Mouse (Mus musculus) kidney, adult 11 months (tissue): Measurements from ENCODE around the gene Vamp3.
A peak's percentile ranks its signal among the peaks of the same experiment; 100 is the strongest.
"Not testable (repeated sequence)": the region's sequence is repeated elsewhere in the genome, so short reads cannot be mapped to it uniquely, and the experiment has no call there.

Experiments
- DNase-seq: peaks from one replicate; pipeline ENCODE4 v3.0.0; 2022

Gene Vamp3

DNA sequence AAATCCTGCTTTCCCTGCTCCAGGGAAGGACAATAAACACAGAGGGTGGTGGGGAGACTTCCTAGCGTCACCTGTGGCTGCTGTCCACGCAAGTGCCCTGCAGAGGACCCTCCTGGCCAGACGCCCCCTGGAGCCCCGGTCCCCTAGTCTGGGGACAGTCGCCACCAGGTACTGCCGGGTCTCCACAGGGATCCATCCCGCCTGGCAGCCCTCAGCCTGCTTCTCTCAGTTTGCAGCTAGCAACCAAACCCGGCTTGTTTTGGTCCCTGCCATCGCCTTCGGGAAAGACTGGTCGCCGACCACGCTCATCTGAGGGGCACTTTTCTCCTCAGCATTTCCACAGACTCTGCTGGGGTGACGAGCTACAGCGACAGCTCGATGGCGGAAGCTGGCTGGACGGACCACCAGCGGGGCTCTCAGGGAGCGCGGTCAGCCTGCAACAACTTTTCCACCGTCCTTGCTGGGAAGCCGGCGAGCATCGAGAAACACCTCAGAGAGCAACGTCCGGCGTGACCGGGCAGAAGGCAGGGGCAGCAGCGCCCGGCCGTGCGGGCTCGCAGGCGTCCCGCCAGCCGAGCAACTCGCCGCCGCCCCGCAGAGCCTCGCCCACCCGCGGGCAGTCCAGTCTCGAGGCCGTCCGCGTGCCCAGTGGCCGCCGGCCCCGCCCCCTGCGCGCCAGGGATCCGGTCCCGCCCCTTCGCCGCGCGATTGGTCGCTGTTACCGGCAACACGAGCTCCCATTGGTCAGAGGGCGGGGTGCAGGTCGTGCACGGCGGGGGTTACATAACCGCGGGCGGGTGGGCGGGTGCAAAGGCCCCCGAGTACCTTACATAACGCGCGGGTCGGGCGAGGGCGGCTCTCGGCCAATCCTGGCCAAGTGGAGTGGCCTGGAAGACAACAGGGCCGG lies 13.5 kb downstream of the Vamp3 start, which contains the start of gene Per3:
Gene Per3 (minus strand): TSS at position 629 of the 907 bp plus-strand sequence.
- DNase-seq, result peak; percentile 98

DNA sequence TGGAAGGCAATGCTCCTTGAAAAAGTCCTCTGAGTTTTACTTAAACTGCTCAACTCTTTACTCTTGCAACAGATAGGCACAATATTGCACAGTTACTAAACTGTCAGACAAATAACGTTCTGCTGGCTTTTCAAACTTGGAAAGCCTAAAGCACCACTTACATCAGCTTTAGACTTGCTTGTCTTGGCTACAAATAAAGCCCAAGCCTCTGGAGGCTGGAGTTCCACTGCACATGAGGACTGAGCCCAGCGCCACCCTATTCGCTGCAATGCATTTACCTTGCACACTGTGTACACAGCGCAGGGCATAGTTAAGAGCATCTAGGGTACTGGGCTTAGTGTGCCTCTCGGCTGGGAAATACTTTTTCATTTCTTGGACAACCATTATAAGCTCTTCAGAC lies 14.5 kb downstream of the Vamp3 start:
- peak; percentile 45 for DNase-seq

DNA sequence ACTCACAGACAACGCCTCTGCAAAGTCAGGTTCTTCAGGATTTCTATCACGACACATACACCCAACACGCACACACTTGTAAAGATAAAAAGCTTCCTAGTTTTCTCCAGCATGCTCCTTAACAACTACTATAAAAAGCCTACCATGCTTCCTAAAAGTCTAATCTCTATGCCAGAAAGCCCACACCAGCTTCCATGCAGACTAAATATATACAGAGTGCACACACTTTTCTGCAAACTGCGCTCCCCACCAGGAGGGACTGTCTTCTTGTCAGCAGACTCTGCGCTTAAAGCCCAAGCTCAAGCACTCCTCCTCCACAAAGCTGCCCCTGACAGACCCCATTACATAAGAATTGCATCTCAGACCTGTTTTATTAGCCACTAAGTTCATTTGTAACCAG lies 16.3 kb downstream of the Vamp3 start:
- no peak for DNase-seq

DNA sequence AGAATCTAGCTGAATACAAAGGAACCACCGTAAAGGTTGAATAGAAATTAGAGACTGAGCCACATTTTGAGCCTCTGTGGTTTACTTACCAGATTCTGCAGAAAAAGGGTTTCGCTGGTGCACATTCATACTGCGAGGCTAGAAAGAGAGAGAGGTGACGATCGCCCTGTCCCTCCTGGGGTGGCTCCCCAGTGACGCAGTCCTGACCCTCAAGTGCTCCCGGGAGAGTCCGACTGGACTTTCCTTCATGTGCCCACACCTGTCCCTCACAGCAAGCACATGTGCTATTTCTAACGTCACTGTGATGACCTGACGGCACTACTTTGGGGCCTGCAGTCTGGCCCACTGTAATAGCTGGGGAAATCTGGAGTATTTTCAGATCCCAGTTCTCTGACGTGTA lies 20.0 kb downstream of the Vamp3 start:
- no peak for DNase-seq

DNA sequence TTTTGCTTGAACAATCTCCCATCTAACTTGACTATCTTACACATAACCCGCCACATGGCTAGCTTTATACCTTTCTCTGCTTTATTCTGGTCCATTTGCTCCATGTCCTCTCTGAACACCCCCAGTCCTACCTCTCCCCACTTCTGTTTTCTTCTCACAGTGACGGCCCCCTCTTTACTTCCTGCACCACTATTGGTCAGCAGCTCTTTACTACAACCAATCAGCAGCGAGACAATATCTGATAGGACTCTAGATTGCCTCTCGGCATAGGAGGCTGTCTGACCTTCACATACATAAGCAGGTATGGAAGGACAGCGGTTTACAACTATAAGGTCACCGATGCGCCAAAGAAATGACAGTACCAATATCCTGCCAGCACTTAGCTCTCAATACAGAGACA lies 21.2 kb downstream of the Vamp3 start:
- DNase-seq, result no peak

DNA sequence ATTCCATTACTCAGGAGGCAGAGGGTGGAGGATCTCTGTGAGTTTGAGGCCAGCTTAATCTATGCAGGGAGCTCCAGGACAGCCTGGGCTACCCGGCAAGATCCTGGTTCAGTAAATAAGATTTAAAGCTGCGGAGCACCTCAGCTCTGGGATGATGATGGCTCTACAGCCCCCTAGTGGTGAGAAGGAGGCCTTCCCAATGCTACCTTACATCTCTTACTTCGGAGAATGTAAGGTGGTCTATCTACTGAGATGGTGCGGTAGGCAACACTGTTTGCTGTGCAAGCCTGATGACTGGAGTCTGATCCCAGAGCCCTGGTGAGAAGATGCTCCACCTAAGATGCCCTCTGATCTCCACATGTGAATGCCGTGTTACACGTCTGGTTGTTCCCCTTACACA lies 30.8 kb downstream of the Vamp3 start:
- no peak for DNase-seq

DNA sequence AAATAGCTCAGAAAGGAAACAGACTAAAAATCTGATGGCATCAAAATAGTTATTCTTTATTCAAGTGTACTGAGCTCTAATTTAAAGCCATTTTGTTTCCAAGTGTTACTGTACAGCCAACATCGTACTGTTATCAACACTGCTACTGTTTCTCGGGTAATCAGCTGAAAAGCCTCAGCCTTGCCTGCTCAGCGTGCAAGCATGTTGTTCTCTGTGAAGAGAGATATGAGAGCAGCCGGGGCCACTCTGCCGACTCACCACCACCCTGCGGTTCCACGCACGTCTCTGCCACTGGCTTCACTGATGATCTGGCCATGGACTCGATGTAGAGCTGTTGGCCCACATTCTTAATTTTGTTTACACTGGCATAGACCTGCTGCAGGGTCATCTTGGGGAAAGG lies 33.6 kb downstream of the Vamp3 start:
- DNase-seq, result no peak

DNA sequence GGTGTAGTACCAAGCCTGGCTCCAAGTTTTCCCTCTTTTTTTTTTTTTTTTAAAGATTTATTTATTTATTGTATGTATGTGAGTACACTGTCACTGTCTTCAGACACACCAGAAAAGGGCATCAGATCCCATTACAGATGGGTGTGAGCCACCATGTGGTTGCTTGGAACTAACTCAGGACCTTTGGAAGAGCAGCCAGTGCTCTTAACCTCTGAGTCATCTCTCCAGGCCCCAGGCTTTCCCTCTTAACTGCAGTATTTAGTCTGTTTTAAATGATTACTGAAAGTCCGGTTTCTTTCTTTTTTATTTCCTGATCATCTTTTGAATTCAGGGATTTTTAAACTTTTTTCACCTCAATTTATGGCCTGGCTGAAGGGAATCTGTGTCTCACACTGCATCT lies 40.4 kb downstream of the Vamp3 start:
- DNase-seq, result not testable (repeated sequence)

DNA sequence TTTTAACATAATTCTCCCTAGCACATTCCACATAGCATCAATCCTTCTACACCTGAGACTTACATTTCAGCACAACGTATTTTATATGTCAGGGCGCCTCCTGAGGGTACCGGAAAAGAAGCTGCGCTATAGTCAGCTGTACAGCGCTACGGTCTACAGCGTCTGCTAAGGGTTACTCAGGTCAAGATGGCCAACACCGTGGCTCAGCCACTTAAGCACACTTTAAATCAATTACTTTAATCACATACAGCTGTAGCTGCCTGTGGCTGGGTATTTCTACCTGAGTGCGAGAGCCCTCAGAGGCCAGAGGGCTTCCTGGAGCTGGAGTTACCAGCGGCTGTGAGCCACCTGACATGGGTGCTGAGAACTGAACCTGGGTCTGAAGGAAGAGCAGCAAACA lies 41.8 kb downstream of the Vamp3 start:
- no peak for DNase-seq

DNA sequence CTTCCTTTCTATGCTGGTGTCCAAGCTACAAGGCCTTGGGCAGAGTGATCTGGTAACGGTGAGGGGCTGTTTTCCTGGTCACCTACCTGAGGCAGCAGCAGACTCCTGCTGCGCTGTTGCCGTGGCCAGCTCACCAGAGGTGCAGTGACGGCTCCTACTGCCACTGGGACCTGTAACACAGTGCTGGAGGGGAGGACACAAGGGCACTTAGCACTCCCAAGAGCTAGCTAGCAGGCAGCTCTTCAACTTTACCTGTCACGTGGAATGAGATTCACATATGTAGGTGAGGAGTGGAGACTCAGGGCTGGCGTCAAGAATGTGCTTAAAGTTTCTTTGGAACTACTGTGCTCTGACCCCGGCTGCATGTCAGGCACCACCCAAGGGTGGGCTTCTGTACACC lies 47.4 kb downstream of the Vamp3 start:
- no peak for DNase-seq

DNA sequence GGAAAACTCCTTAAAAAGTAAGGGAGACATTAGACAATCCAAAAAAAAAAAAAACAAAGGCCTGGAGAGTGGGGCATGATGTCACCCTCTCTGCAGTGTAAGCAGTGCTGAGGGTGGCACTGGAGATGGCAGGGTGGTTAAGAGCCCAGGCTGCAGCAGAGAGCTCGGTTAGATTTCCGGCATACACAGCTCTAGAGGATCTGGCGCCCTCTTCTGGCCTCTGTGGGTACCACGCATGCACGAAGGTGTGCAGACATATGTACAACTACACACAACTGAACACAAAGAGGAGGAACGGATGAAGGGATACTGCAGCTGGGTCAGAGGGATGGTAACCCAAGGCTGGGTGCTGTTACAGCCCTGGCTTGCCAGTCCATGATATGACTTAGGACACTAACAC lies 50.8 kb downstream of the Vamp3 start:
- peak; percentile 17 for DNase-seq

DNA sequence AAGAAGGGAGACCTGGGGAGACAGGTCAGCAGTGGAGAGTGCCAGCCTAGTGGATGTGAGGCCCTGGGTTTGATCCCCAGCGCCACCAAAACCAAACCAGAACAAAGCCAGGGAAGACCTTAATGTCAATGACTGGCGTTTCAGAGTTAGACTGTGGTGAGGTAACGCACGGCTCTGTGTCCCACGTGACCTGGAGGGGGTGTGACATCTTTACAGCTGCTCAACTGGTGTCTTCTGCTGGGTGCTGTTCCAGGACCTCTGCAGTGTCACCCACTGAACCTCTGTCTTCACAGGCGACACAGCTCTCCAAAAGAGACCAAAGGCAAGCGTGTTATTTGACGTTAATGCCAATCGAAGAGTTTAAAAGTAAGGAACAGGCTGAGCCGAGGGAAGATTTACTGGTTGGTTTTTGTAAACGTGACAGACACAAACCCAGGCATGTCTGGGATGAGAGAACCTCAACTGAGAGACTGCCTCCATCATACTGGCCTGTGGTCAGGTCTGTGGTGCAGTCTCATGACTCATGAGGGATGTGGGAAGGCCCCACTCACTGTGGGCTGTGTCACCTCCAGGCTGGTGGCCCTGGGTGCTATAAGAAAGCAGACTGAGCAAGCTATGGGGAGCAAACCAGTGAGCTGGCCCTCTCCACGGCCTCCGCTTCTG lies 52.0 kb downstream of the Vamp3 start:
- DNase-seq, result no peak

DNA sequence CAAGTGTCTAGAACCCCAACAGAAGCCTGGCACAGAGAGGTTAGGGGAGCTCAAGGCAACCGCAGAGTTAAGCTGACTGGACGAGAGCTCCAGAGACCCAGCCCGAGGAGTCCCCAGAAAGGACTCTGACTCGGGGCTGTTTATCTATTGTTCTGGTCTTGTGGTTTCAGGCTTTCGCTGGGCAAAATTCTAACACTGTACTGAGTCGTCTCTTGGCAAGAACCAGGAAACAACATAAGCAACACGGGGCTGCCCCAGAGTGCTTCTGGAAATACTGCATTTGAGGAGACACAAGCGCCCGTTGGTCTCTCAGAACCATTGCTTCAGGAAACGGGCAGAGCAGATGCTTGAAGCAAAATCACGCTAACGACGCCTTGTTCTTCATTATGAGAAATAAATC lies 56.4 kb downstream of the Vamp3 start:
- DNase-seq, result no peak

DNA sequence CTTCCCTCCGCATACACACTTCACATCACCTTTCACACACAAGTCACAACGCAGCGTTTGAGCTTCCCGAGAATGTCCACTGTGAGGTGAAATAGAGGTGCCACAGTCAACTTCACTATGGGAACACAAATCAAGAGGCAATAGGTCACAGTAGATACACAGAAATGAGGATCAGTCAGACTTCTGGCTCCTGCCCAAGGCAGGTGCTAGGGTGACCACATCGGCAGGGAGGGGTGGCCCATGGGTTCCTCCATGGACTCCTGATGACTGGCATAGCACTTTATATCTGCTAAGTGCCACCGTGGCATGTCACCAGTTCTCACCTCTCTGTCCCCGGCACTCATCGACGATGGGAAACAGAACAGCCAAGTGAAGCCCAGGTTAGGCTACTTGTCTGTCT lies 59.1 kb downstream of the Vamp3 start:
- no peak for DNase-seq
